Mouse (Mus musculus): Measurements from ENCODE around the gene Mmp9.

- TF ChIP-seq CTCF (IDR thresholded peaks at IDR 0.05) (no peak), EP300 (IDR thresholded peaks at IDR 0.05) (no peak)
Observed at GRCm38 (mm10) chr2:164916820-164917219, 23.8 kb upstream of the Mmp9 start.
